Mouse (Mus musculus): Measurements from ENCODE around the gene Crybb3.

DNA sequence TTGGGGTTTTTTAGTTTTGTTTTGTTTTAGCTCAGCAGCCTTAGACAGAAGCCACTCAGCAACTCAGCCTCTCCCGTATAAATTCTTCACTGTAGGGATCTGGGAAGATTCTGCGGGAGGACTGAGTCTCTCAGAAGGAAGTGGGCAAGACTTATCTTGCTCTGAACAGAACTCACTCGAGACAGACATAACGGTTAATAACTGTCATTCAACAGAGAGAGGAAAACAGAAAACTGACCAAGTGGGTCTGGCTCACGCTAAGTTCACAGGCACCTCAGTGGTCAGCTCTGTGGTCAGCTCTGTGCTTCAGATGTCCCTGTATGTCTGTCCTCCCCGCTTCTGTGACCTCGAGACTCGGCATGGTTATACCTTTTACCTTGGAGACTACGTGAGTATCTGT is 37.9 kb upstream of the Crybb3 start:
- TF ChIP-seq CTCF (IDR thresholded peaks at IDR 0.05; ENCODE audit: extremely low read depth, insufficient read length, insufficient replicate concordance, low read depth, low read length), result no peak
- TF ChIP-seq POLR2A (IDR thresholded peaks at IDR 0.05; ENCODE audit: low read depth, low read length), result no peak

All from small intestine, adult 2 months (tissue).